Mouse (Mus musculus) layer of hippocampus, postnatal 10 days (tissue): ENCODE measurements around the gene Acadvl. TPM values are rescaled to one million over a fixed set of nuclear protein-coding genes. Genes with fewer than 3 reads are reported as not detected.

Experiments
- DNase-seq, 2 experiments: peaks; one replicate each; pipeline ENCODE4 v3.0.0; 2021; ENCODE audit warnings: low spot score in 2 of 2
- total RNA-seq, 2 experiments: library from RNA; stranded (reverse); gene quantifications; 2 replicates each; pipeline ENCODE4 v1.2.3; 2021

Gene Acadvl
- total RNA-seq, 2 experiments from 2014 or later = 55.7 to 57.6 TPM

- no peak for DNase-seq
Observed at GRCm38 (mm10) chr11:69982877-69983276, 32.3 kb downstream of the Acadvl start.

- DNase-seq = no peak
Observed at GRCm38 (mm10) chr11:69982225-69982624, 33.0 kb downstream of the Acadvl start, which contains the start of gene Elp5. TSS of gene Elp5 (minus strand) at chr11:69982517.

GRCm38 (mm10) chr11:69981141-69981762 is 34.0 kb downstream of the Acadvl start, which contains the start of gene Ctdnep1:
TSS of gene Ctdnep1 (plus strand) at chr11:69981156.
- no peak for DNase-seq

- DNase-seq = peak; percentile 99 to 100
Observed at GRCm38 (mm10) chr11:69980196-69981140, 34.7 kb downstream of the Acadvl start.

GRCm38 (mm10) chr11:69979827-69980195 is 35.4 kb downstream of the Acadvl start:
- DNase-seq = no peak

- no peak for DNase-seq
Observed at GRCm38 (mm10) chr11:69976271-69976670, 38.9 kb downstream of the Acadvl start.

GRCm38 (mm10) chr11:69974907-69975306 is 40.3 kb downstream of the Acadvl start:
- no peak for DNase-seq

GRCm38 (mm10) chr11:69970775-69971174 is 44.4 kb downstream of the Acadvl start:
- DNase-seq = no peak

GRCm38 (mm10) chr11:69970222-69970621 is 45.0 kb downstream of the Acadvl start:
- DNase-seq = no peak

- no peak for DNase-seq
Observed at GRCm38 (mm10) chr11:69968793-69969192, 46.4 kb downstream of the Acadvl start.

- DNase-seq = no peak
Observed at GRCm38 (mm10) chr11:69966860-69967517, 48.2 kb downstream of the Acadvl start.

GRCm38 (mm10) chr11:69966006-69966859 is 49.0 kb downstream of the Acadvl start:
- DNase-seq = no peak

- no peak for DNase-seq
Observed at GRCm38 (mm10) chr11:69965271-69966005, 49.8 kb downstream of the Acadvl start.

GRCm38 (mm10) chr11:69964650-69965270 is 50.5 kb downstream of the Acadvl start, which contains the start of gene Cldn7:
TSS of gene Cldn7 (plus strand) at chr11:69964779.
- DNase-seq = no peak

- no peak for DNase-seq
Observed at GRCm38 (mm10) chr11:69961841-69962240, 53.4 kb downstream of the Acadvl start.

- DNase-seq = no peak
Observed at GRCm38 (mm10) chr11:69960616-69961015, 54.6 kb downstream of the Acadvl start.
